Mouse (Mus musculus) midbrain, embryonic 14.5 days (tissue): ENCODE measurements at regions not wholly inside any gene's neighbourhood (a gene's known extent, or its start where the extent isn't known, plus 50 kb on each side); places are given as distances from the start of the nearest gene placed in this dataset.

Source experiments
- ATAC-seq: fragments of 200-750 bp; cut with Nextera tagmentation; 2 replicates; pipeline ENCODE4 v1.8.0; 2017; ENCODE audit warnings: moderate number of reproducible peaks, moderate library complexity; ENCODE audit not compliant: low FRiP score, low TSS enrichment
- DNase-seq: peaks from one replicate; pipeline ENCODE4 v3.0.0-alpha.2; 2015
- H3K27ac ChIP-seq: fragments of 300-500 bp; sonication (generic); replicated peaks from 2 replicates; pipeline ENCODE4 v1.5.1; 2014; ENCODE audit warnings: mild to moderate bottlenecking, low read depth, low read length, moderate library complexity
- H3K27me3 ChIP-seq: fragments of 300-500 bp; sonication (generic); 2 replicates; pipeline ENCODE4 v1.6.1; 2014; ENCODE audit warnings: low read length, control low read depth, mixed read lengths; ENCODE audit not compliant: control insufficient read depth, insufficient read depth
- H3K36me3 ChIP-seq: fragments of 300-500 bp; sonication (generic); 2 replicates; pipeline ENCODE4 v1.6.1; 2014; ENCODE audit warnings: low read length, control low read depth; ENCODE audit not compliant: control insufficient read depth, insufficient read depth
- H3K4me1 ChIP-seq: fragments of 300-500 bp; sonication (generic); 2 replicates; pipeline ENCODE4 v1.6.1; 2014; ENCODE audit warnings: mild to moderate bottlenecking, antibody characterized with exemption, low read length, control low read depth; ENCODE audit not compliant: control insufficient read depth, insufficient read depth
- H3K4me2 ChIP-seq: fragments of 300-500 bp; sonication (generic); 2 replicates; pipeline ENCODE4 v1.6.1; 2014; ENCODE audit warnings: mild to moderate bottlenecking, low read length, moderate library complexity
- H3K4me3 ChIP-seq: fragments of 300-500 bp; sonication (generic); replicated peaks from 2 replicates; pipeline ENCODE4 v1.5.1; 2014; ENCODE audit warnings: low read depth, low read length
- H3K9ac ChIP-seq: fragments of 300-500 bp; sonication (generic); replicated peaks from 2 replicates; pipeline ENCODE4 v1.6.1; 2014; ENCODE audit warnings: mild to moderate bottlenecking, low read length, moderate library complexity
- H3K9me3 ChIP-seq: fragments of 300-500 bp; sonication (generic); 2 replicates; pipeline ENCODE4 v1.6.1; 2016; ENCODE audit warnings: low read length, control low read depth, mixed read lengths; ENCODE audit not compliant: control insufficient read depth

DNA sequence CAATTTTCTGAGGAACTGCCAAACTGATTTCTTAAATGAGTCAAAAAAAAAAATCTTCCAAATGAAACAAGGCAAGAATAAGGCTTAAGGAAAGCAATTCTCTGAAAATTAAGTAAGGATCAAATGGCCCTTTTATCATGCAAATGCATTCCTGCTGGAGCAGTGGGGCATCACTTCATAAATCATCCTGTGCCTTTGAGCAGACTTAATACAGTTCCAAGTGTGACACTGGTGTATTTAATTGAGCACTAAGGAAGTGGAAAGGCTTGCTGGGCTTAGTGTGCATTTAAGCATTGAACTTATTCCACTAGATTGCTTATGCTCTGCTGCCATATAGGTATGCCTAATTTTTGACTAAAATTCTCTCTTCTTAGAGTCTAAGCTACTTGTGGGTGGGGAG lies 3655.7 kb upstream of the Lrrc6 start:
- H3K9me3 ChIP-seq, result no peaks in the 10 kb centered on the region
- no peaks in the 10 kb centered on the region for H3K36me3 ChIP-seq
- DNase-seq (peak; percentile 24), ATAC-seq (no peak)
- no peak overlapping the region for H3K27ac ChIP-seq
- H3K27me3 ChIP-seq, result no peaks in the 10 kb centered on the region
- no peak overlapping the region for H3K9ac ChIP-seq
- H3K4me2 ChIP-seq, result no peak overlapping the region
- no peaks in the 10 kb centered on the region for H3K4me1 ChIP-seq
- H3K4me3 ChIP-seq, result no peak overlapping the region

DNA sequence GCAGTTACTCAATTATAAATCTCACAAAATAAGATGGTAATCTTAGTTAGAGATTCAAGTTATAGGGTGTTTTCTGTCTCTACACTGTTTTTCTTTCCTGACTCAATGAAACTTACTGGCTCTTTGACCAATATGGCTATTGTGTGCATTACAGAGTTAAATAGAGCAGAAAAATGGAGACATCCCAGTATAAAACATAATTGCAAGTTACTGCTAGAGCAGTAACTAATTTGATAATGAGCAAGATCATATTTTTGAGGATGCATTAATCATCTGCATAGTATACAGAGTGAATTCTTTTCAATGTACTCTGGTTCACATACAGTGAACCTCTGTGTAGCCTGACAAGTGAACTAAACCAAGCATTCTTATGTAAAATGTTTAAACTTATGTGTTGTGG lies 3631.0 kb upstream of the Gm6569 start:
- Histone ChIP-seq H3K27me3 (no peaks in the 10 kb centered on the region), H3K36me3 (no peaks in the 10 kb centered on the region), H3K4me3 (no peak overlapping the region), H3K27ac (no peak overlapping the region), H3K9me3 (no peaks in the 10 kb centered on the region), H3K9ac (no peak overlapping the region), H3K4me1 (no peaks in the 10 kb centered on the region), H3K4me2 (no peak overlapping the region)
- ATAC-seq (no peak), DNase-seq (no peak)
